Mouse (Mus musculus): ENCODE measurements at regions not wholly inside any gene's neighbourhood (a gene's known extent, or its start where the extent isn't known, plus 50 kb on each side); places are given as distances from the start of the nearest gene placed in this dataset.

- H3K4me1 ChIP-seq (ENCODE audit: control insufficient read depth, insufficient read depth, low read length): no peaks in the 10 kb centered on the region
- no peaks in the 10 kb centered on the region for H3K27me3 ChIP-seq (ENCODE audit: control insufficient read depth, insufficient read depth, low read length)
- no peak for TF ChIP-seq CTCF (IDR thresholded peaks at IDR 0.05; ENCODE audit: borderline replicate concordance, insufficient read depth, low read depth, low read length)
- TF ChIP-seq POLR2A (IDR thresholded peaks at IDR 0.05; ENCODE audit: borderline replicate concordance, insufficient read depth, low read length): no peak
- DNase-seq: no peak
- no peak overlapping the region for H3K27ac ChIP-seq (ENCODE audit: insufficient read depth, low read length)
- no peak overlapping the region for H3K4me3 ChIP-seq (replicated peaks; ENCODE audit: insufficient read depth, low read depth, low read length)
- WGBS: 81% methylated on average over 6 of the region's 6 CpGs
These were observed 183.5 kb downstream of the Pten start for GRCm38 (mm10) chr19:32940806-32941205.

- Histone ChIP-seq H3K27me3 (ENCODE audit: control insufficient read depth, insufficient read depth, low read length) (no peaks in the 10 kb centered on the region), H3K27ac (ENCODE audit: insufficient read depth, low read length) (no peak overlapping the region), H3K4me3 (replicated peaks; ENCODE audit: insufficient read depth, low read depth, low read length) (no peak overlapping the region), H3K4me1 (ENCODE audit: control insufficient read depth, insufficient read depth, low read length) (no peaks in the 10 kb centered on the region)
- TF ChIP-seq POLR2A (IDR thresholded peaks at IDR 0.05; ENCODE audit: borderline replicate concordance, insufficient read depth, low read length) (no peak), CTCF (IDR thresholded peaks at IDR 0.05; ENCODE audit: borderline replicate concordance, insufficient read depth, low read depth, low read length) (no peak)
- DNase-seq: no peak
- WGBS: 85% methylated on average over 2 of the region's 2 CpGs
These were observed 186.4 kb downstream of the Pten start for GRCm38 (mm10) chr19:32943594-32944230.

- WGBS: 24% methylated on average over 12 of the region's 12 CpGs
- Histone ChIP-seq H3K27ac (ENCODE audit: insufficient read depth, low read length) (no peak overlapping the region), H3K4me1 (ENCODE audit: control insufficient read depth, insufficient read depth, low read length) (no peaks in the 10 kb centered on the region), H3K4me3 (replicated peaks; ENCODE audit: insufficient read depth, low read depth, low read length) (no peak overlapping the region), H3K27me3 (ENCODE audit: control insufficient read depth, insufficient read depth, low read length) (no peaks in the 10 kb centered on the region)
- TF ChIP-seq CTCF (IDR thresholded peaks at IDR 0.05; ENCODE audit: borderline replicate concordance, insufficient read depth, low read depth, low read length): no peak
- no peak for TF ChIP-seq POLR2A (IDR thresholded peaks at IDR 0.05; ENCODE audit: borderline replicate concordance, insufficient read depth, low read length)
- no peak for DNase-seq
These were observed 190.0 kb downstream of the Pten start for GRCm38 (mm10) chr19:32947081-32947855.

- no peaks in the 10 kb centered on the region for H3K27me3 ChIP-seq (ENCODE audit: control insufficient read depth, insufficient read depth, low read length)
- 70% methylated on average over 3 of the region's 3 CpGs for WGBS
- TF ChIP-seq CTCF (IDR thresholded peaks at IDR 0.05; ENCODE audit: borderline replicate concordance, insufficient read depth, low read depth, low read length) (no peak), POLR2A (IDR thresholded peaks at IDR 0.05; ENCODE audit: borderline replicate concordance, insufficient read depth, low read length) (no peak)
- DNase-seq: no peak
- H3K27ac ChIP-seq (ENCODE audit: insufficient read depth, low read length): no peak overlapping the region
- H3K4me3 ChIP-seq (replicated peaks; ENCODE audit: insufficient read depth, low read depth, low read length): no peak overlapping the region
- H3K4me1 ChIP-seq (ENCODE audit: control insufficient read depth, insufficient read depth, low read length): no peaks in the 10 kb centered on the region
These were observed 193.0 kb downstream of the Pten start for GRCm38 (mm10) chr19:32950252-32950651.

- Histone ChIP-seq H3K27me3 (ENCODE audit: control insufficient read depth, insufficient read depth, low read length) (no peaks in the 10 kb centered on the region), H3K27ac (ENCODE audit: insufficient read depth, low read length) (no peak overlapping the region), H3K4me3 (replicated peaks; ENCODE audit: insufficient read depth, low read depth, low read length) (no peak overlapping the region), H3K4me1 (ENCODE audit: control insufficient read depth, insufficient read depth, low read length) (no peaks in the 10 kb centered on the region)
- no peak for TF ChIP-seq POLR2A (IDR thresholded peaks at IDR 0.05; ENCODE audit: borderline replicate concordance, insufficient read depth, low read length)
- 96% methylated on average over 1 of the region's 1 CpGs for WGBS
- no peak for DNase-seq
These were observed 193.5 kb downstream of the Pten start for GRCm38 (mm10) chr19:32950794-32951193.

GRCm38 (mm10) chr19:32952425-32952824 is 195.1 kb downstream of the Pten start:
- TF ChIP-seq POLR2A (IDR thresholded peaks at IDR 0.05; ENCODE audit: borderline replicate concordance, insufficient read depth, low read length) (no peak), CTCF (IDR thresholded peaks at IDR 0.05; ENCODE audit: borderline replicate concordance, insufficient read depth, low read depth, low read length) (no peak)
- H3K27ac ChIP-seq (ENCODE audit: insufficient read depth, low read length): no peak overlapping the region
- WGBS: 91% methylated on average over 4 of the region's 4 CpGs
- no peaks in the 10 kb centered on the region for H3K4me1 ChIP-seq (ENCODE audit: control insufficient read depth, insufficient read depth, low read length)
- H3K27me3 ChIP-seq (ENCODE audit: control insufficient read depth, insufficient read depth, low read length): no peaks in the 10 kb centered on the region
- no peak overlapping the region for H3K4me3 ChIP-seq (replicated peaks; ENCODE audit: insufficient read depth, low read depth, low read length)
- DNase-seq: no peak

- no peaks in the 10 kb centered on the region for H3K4me1 ChIP-seq (ENCODE audit: control insufficient read depth, insufficient read depth, low read length)
- DNase-seq: no peak
- H3K27ac ChIP-seq (ENCODE audit: insufficient read depth, low read length): no peak overlapping the region
- no peak overlapping the region for H3K4me3 ChIP-seq (replicated peaks; ENCODE audit: insufficient read depth, low read depth, low read length)
- no peaks in the 10 kb centered on the region for H3K27me3 ChIP-seq (ENCODE audit: control insufficient read depth, insufficient read depth, low read length)
- 83% methylated on average over 11 of the region's 11 CpGs for whole genome bisulfite sequencing
- TF ChIP-seq CTCF (IDR thresholded peaks at IDR 0.05; ENCODE audit: borderline replicate concordance, insufficient read depth, low read depth, low read length) (no peak), POLR2A (IDR thresholded peaks at IDR 0.05; ENCODE audit: borderline replicate concordance, insufficient read depth, low read length) (no peak)
These were observed 195.8 kb downstream of the Pten start for GRCm38 (mm10) chr19:32952928-32953687.
